Mouse (Mus musculus) MEL (cell line): ENCODE data around the gene Nucb1.

Source experiments
- CTCF ChIP-seq, 3 experiments: IDR thresholded peaks in 2 of 3; conservative IDR thresholded peaks in 1 of 3; 2 replicates each; pipeline ENCODE4 v1.5.1; 2011 to 2012; ENCODE audit warnings: low read length in 3 of 3, low read depth in 2 of 3, mild to moderate bottlenecking in 2 of 3, improper control_type of control experiment in 1 of 3, inconsistent platforms in 1 of 3, mixed read lengths in 1 of 3, moderate library complexity in 1 of 3; ENCODE audit not compliant: control insufficient read depth in 1 of 3, insufficient read depth in 1 of 3, poor library complexity in 1 of 3, severe bottlenecking in 1 of 3
- MAX ChIP-seq: IDR thresholded peaks from 2 replicates; pipeline ENCODE4 v1.6.1; 2011; ENCODE audit warnings: low read length, improper control_type of control experiment
- NRF1 ChIP-seq: IDR thresholded peaks from 2 replicates; pipeline ENCODE4 v1.6.1; 2014; ENCODE audit warnings: low read depth, mild to moderate bottlenecking, inconsistent platforms, low read length, improper control_type of control experiment, moderate library complexity; ENCODE audit not compliant: poor library complexity, insufficient read depth, severe bottlenecking
- POLR2A ChIP-seq, 2 experiments: IDR thresholded peaks; 2 replicates each; pipeline ENCODE4 v1.6.1; 2011 to 2012; ENCODE audit warnings: low read length in 2 of 2, mild to moderate bottlenecking in 2 of 2, control low read depth in 1 of 2, improper control_type of control experiment in 1 of 2, low read depth in 1 of 2, moderate library complexity in 1 of 2; ENCODE audit not compliant: control insufficient read depth in 1 of 2, insufficient read depth in 1 of 2, poor library complexity in 1 of 2
- POLR2AphosphoS2 ChIP-seq: IDR thresholded peaks from 2 replicates; pipeline ENCODE4 v1.6.1; 2011; ENCODE audit warnings: low read length, improper control_type of control experiment
- SMC3 ChIP-seq: IDR thresholded peaks from 2 replicates; pipeline ENCODE4 v1.6.1; 2011; ENCODE audit warnings: low read depth, low read length, improper control_type of control experiment
- ZMIZ1 ChIP-seq: IDR thresholded peaks from 2 replicates; pipeline ENCODE4 v1.6.1; 2012; ENCODE audit warnings: low read depth, mild to moderate bottlenecking, inconsistent platforms, low read length, improper control_type of control experiment, moderate library complexity

DNA sequence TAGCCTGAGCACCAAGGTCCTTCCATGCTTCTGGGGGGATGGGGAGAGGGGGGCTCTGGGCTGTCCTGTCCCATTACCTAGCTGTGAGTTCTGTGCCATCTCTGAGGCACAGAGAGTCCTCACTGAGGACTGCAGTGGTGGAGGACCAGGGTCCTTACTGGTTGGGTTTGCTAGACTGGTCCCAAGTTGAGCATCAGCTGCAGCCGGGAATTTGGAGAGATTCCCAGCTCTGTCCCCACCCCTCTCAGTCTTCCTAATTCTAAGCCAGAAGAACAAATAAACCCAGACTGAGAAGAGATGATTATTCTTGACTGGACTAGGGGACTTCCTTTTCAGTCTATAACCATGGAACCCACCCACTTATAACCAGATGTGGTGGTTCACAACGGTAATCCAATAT lies 20.4 kb upstream of the Nucb1 start:
- TF ChIP-seq SMC3 (no peak), CTCF (IDR thresholded peaks at IDR 0.05 in 2 of 3, conservative IDR thresholded peaks at IDR 0.05 in 1 of 3; ENCODE audit: control insufficient read depth in 1 of 3, insufficient read depth in 1 of 3, low read depth in 2 of 3, low read length in 3 of 3, poor library complexity in 1 of 3, severe bottlenecking in 1 of 3) (no peak), POLR2A (IDR thresholded peaks at IDR 0.05; ENCODE audit: control insufficient read depth in 1 of 2, insufficient read depth in 1 of 2, low read depth in 1 of 2, low read length in 2 of 2, poor library complexity in 1 of 2) (no peak), POLR2AphosphoS2 (no peak), MAX (no peak), ZMIZ1 (no peak), NRF1 (no peak)
